Mouse (Mus musculus): ENCODE results near the gene Gm7030.
"Not testable (repeated sequence)": the region's sequence is repeated elsewhere in the genome, so short reads cannot be mapped to it uniquely, and the experiment has no call there.

Gm7030 gene

GRCm38 (mm10) chr17:36128968-36129817 lies at the start of gene Gm7030:
TSS of gene Gm7030 (minus strand) at chr17:36129425.
- not testable (repeated sequence) for DNase-seq (ENCODE audit: low spot score)

GRCm38 (mm10) chr17:36178938-36179337 lies 49.7 kb upstream of the Gm7030 start:
- peak; percentile 26 for DNase-seq (ENCODE audit: low spot score)

- not testable (repeated sequence) for DNase-seq (ENCODE audit: low spot score)
Observed at GRCm38 (mm10) chr17:36176132-36176531, 46.9 kb upstream of the Gm7030 start.

GRCm38 (mm10) chr17:36170287-36170814 lies 41.1 kb upstream of the Gm7030 start:
- no peak for DNase-seq (ENCODE audit: low spot score)

- no peak for DNase-seq (ENCODE audit: low spot score)
Observed at GRCm38 (mm10) chr17:36169753-36170152, 40.5 kb upstream of the Gm7030 start.

- not testable (repeated sequence) for DNase-seq (ENCODE audit: low spot score)
Observed at GRCm38 (mm10) chr17:36169094-36169493, 39.9 kb upstream of the Gm7030 start.

- DNase-seq (ENCODE audit: low spot score), result no peak
Observed at GRCm38 (mm10) chr17:36168039-36168652, 38.9 kb upstream of the Gm7030 start, which contains the start of gene Gm8909. TSS of gene Gm8909 (minus strand) at chr17:36168537.

GRCm38 (mm10) chr17:36167306-36168038 lies 38.2 kb upstream of the Gm7030 start:
- no peak for DNase-seq (ENCODE audit: low spot score)

- not testable (repeated sequence) for DNase-seq (ENCODE audit: low spot score)
Observed at GRCm38 (mm10) chr17:36166901-36167300, 37.7 kb upstream of the Gm7030 start.

GRCm38 (mm10) chr17:36161129-36162051 lies 32.2 kb upstream of the Gm7030 start:
- DNase-seq (ENCODE audit: low spot score), result no peak

GRCm38 (mm10) chr17:36158264-36158663 lies 29.0 kb upstream of the Gm7030 start:
- DNase-seq (ENCODE audit: low spot score), result not testable (repeated sequence)

GRCm38 (mm10) chr17:36157782-36158181 lies 28.6 kb upstream of the Gm7030 start:
- DNase-seq (ENCODE audit: low spot score), result not testable (repeated sequence)

GRCm38 (mm10) chr17:36154271-36155149 lies 25.3 kb upstream of the Gm7030 start:
- DNase-seq (ENCODE audit: low spot score), result no peak

GRCm38 (mm10) chr17:36151200-36151599 lies 22.0 kb upstream of the Gm7030 start:
- not testable (repeated sequence) for DNase-seq (ENCODE audit: low spot score)

GRCm38 (mm10) chr17:36148468-36148867 lies 19.2 kb upstream of the Gm7030 start:
- DNase-seq (ENCODE audit: low spot score), result not testable (repeated sequence)

- DNase-seq (ENCODE audit: low spot score), result not testable (repeated sequence)
Observed at GRCm38 (mm10) chr17:36146937-36147336, 17.7 kb upstream of the Gm7030 start.

GRCm38 (mm10) chr17:36145861-36146156 lies 16.6 kb upstream of the Gm7030 start:
- not testable (repeated sequence) for DNase-seq (ENCODE audit: low spot score)

- no peak for DNase-seq (ENCODE audit: low spot score)
Observed at GRCm38 (mm10) chr17:36145111-36145860, 16.1 kb upstream of the Gm7030 start.

GRCm38 (mm10) chr17:36136299-36136848 lies 7.1 kb upstream of the Gm7030 start:
- DNase-seq (ENCODE audit: low spot score), result not testable (repeated sequence)
